Mouse (Mus musculus) limb, embryonic 12.5 days (tissue): ENCODE data around the gene Tgfbr2. TPM values are rescaled to one million over a fixed set of nuclear protein-coding genes. Genes with fewer than 3 reads are reported as not detected.

Source experiments
- ATAC-seq: fragments of 200-750 bp; cut with Nextera tagmentation; 2 replicates; pipeline ENCODE4 v1.8.0; 2017; ENCODE audit warnings: low read depth, moderate TSS enrichment; ENCODE audit not compliant: insufficient number of reproducible peaks, insufficient read depth, low FRiP score, low TSS enrichment
- H3K27ac ChIP-seq: fragments of 300-500 bp; sonication (generic); 2 replicates; pipeline ENCODE4 v1.5.1; 2016; ENCODE audit warnings: mild to moderate bottlenecking, moderate library complexity
- H3K27me3 ChIP-seq: fragments of 300-500 bp; sonication (generic); 2 replicates; pipeline ENCODE4 v1.6.1; 2016; ENCODE audit warnings: mild to moderate bottlenecking, moderate library complexity
- H3K36me3 ChIP-seq: fragments of 300-500 bp; sonication (generic); 2 replicates; pipeline ENCODE4 v1.6.1; 2016; ENCODE audit warnings: mild to moderate bottlenecking, moderate library complexity
- H3K4me1 ChIP-seq: fragments of 300-500 bp; sonication (generic); replicated peaks from 2 replicates; pipeline ENCODE4 v1.6.1; 2016
- H3K4me2 ChIP-seq: fragments of 300-500 bp; sonication (generic); 2 replicates; pipeline ENCODE4 v1.6.1; 2016; ENCODE audit warnings: mild to moderate bottlenecking, moderate library complexity
- H3K4me3 ChIP-seq: fragments of 300-500 bp; sonication (generic); replicated peaks from 2 replicates; pipeline ENCODE4 v1.5.1; 2016; ENCODE audit warnings: mild to moderate bottlenecking
- H3K9ac ChIP-seq: fragments of 300-500 bp; sonication (generic); replicated peaks from 2 replicates; pipeline ENCODE4 v1.6.1; 2016; ENCODE audit warnings: mild to moderate bottlenecking, moderate library complexity
- H3K9me3 ChIP-seq: fragments of 300-500 bp; sonication (generic); 2 replicates; pipeline ENCODE4 v1.6.1; 2016; ENCODE audit warnings: mild to moderate bottlenecking, moderate library complexity
- WGBS: fragments of 180-500 bp; shearing (Covaris S2); methylation state at CpG from one replicate; pipeline ENCODE4 v1.1.7; 2016; 5-methylcytosine and 5-hydroxymethylcytosine counted together
- polyA plus RNA-seq: library from polyadenylated mRNA; unstranded; fragments of >200 nt; fragmentation: Nextera tagmentation; extraction: Ambion mirVana; gene quantifications from 2 replicates; pipeline ENCODE4 v1.2.1, GENCODE M21; 2016

Tgfbr2 gene
- polyA plus RNA-seq, 1 experiment from 2014 or later, result 25.3 TPM

- H3K9me3 ChIP-seq, result no peaks in the 10 kb centered on the region
- no peak overlapping the region for H3K9ac ChIP-seq
- WGBS, result 94% methylated on average over 12 of the region's 12 CpGs
- no peaks in the 10 kb centered on the region for H3K36me3 ChIP-seq
- H3K27ac ChIP-seq, result no peak overlapping the region
- ATAC-seq, result no peak
- no peak overlapping the region for H3K4me3 ChIP-seq
- H3K4me2 ChIP-seq, result no peak overlapping the region
- H3K27me3 ChIP-seq, result no peaks in the 10 kb centered on the region
- no peaks in the 10 kb centered on the region for H3K4me1 ChIP-seq
These were observed 17.8 kb upstream of the Tgfbr2 start for GRCm38 (mm10) chr9:116192826-116193534.

GRCm38 (mm10) chr9:116192253-116192652 lies 17.1 kb upstream of the Tgfbr2 start:
- Histone ChIP-seq H3K27me3 (no peaks in the 10 kb centered on the region), H3K27ac (no peak overlapping the region), H3K9ac (no peak overlapping the region), H3K36me3 (no peaks in the 10 kb centered on the region), H3K9me3 (no peaks in the 10 kb centered on the region), H3K4me2 (no peak overlapping the region), H3K4me3 (no peak overlapping the region), H3K4me1 (no peaks in the 10 kb centered on the region)
- no peak for ATAC-seq
- 74% methylated on average over 7 of the region's 7 CpGs for WGBS

DNA sequence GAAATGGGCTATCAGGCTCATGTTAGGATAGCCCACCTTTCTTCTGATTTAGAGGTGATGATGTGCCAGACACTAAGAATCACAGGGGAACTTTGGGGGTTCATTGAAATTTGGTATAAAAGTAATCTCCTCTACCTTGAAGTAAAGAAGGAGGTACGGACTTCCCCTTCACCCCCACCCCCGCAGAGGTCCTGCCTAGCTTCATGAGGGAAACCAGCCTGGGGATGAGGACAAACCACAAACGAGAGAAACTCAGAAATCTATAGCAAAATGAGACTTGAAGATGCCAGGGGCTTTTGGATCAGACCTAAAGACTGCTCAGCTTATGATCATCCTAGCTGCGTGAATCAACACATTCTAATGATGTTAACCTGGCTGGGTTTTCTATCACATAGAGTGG lies 14.7 kb upstream of the Tgfbr2 start:
- no peaks in the 10 kb centered on the region for H3K27me3 ChIP-seq
- no peak overlapping the region for H3K4me3 ChIP-seq

GRCm38 (mm10) chr9:116188952-116189666 lies 13.9 kb upstream of the Tgfbr2 start:
- Histone ChIP-seq H3K4me2 (no peak overlapping the region), H3K27me3 (no peaks in the 10 kb centered on the region), H3K4me3 (no peak overlapping the region), H3K9me3 (no peaks in the 10 kb centered on the region), H3K36me3 (no peaks in the 10 kb centered on the region), H3K27ac (peak overlapping the region; percentile 1; the same call in 1 of the 2 replicates), H3K9ac (no peak overlapping the region), H3K4me1 (no peaks in the 10 kb centered on the region)
- WGBS, result 73% methylated on average over 15 of the region's 15 CpGs
- ATAC-seq, result 0 out of 2 replicates have a peak, but pooled peaks have one; percentile 11

More for the DNA sequence above, 14.7 kb upstream of the Tgfbr2 start:
- 91% methylated on average over 4 of the region's 4 CpGs for WGBS
- no peak for ATAC-seq
- Histone ChIP-seq H3K36me3 (no peaks in the 10 kb centered on the region), H3K9me3 (no peaks in the 10 kb centered on the region), H3K4me2 (no peak overlapping the region), H3K4me1 (no peaks in the 10 kb centered on the region), H3K27ac (no peak overlapping the region), H3K9ac (no peak overlapping the region)

DNA sequence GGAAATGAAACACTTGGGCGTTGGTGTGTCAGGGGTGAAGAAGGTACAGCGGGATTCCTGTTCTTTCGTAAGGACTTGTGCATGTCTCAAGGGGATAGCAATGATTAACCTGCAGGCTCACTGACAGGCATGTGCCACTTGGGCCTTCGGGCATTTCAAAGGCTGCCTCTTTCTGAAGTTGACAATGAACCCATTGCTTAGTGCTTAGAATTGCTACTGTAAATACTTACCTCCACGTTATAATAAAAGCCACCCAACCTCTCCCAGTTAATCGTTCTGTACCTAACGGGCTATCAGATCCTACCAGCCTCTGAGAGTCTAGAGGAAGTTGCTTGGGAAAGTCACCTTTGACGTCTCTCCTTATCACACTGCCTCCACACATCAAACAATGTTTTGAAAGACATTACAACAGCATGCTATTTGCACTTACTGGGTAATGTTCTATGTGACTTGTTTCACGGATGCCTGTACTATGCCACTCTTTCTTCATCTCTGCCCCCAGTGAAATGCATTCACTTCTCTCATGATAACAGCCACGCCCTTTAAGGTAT lies 12.1 kb upstream of the Tgfbr2 start:
- 84% methylated on average over 10 of the region's 10 CpGs for WGBS
- no peaks in the 10 kb centered on the region for H3K4me1 ChIP-seq
- H3K9ac ChIP-seq, result no peak overlapping the region
- H3K27ac ChIP-seq, result no peak overlapping the region
- no peak overlapping the region for H3K4me3 ChIP-seq
- no peaks in the 10 kb centered on the region for H3K27me3 ChIP-seq
- H3K9me3 ChIP-seq, result no peaks in the 10 kb centered on the region
- no peak for ATAC-seq
- H3K36me3 ChIP-seq, result no peaks in the 10 kb centered on the region
- H3K4me2 ChIP-seq, result no peak overlapping the region

- H3K9me3 ChIP-seq, result no peaks in the 10 kb centered on the region
- no peaks in the 10 kb centered on the region for H3K4me1 ChIP-seq
- H3K27me3 ChIP-seq, result no peaks in the 10 kb centered on the region
- no peak overlapping the region for H3K4me3 ChIP-seq
- WGBS, result 97% methylated on average over 5 of the region's 5 CpGs
- no peak overlapping the region for H3K27ac ChIP-seq
- no peaks in the 10 kb centered on the region for H3K36me3 ChIP-seq
- H3K9ac ChIP-seq, result no peak overlapping the region
- H3K4me2 ChIP-seq, result no peak overlapping the region
- no peak for ATAC-seq
These were observed 9.7 kb upstream of the Tgfbr2 start for GRCm38 (mm10) chr9:116184903-116185302.

GRCm38 (mm10) chr9:116183035-116183434 lies 7.9 kb upstream of the Tgfbr2 start:
- no peak overlapping the region for H3K4me3 ChIP-seq
- H3K9ac ChIP-seq, result no peak overlapping the region
- H3K4me2 ChIP-seq, result no peak overlapping the region
- no peaks in the 10 kb centered on the region for H3K4me1 ChIP-seq
- H3K36me3 ChIP-seq, result no peaks in the 10 kb centered on the region
- ATAC-seq, result no peak
- H3K9me3 ChIP-seq, result no peaks in the 10 kb centered on the region
- WGBS, result 92% methylated on average over 6 of the region's 6 CpGs
- no peaks in the 10 kb centered on the region for H3K27me3 ChIP-seq
- no peak overlapping the region for H3K27ac ChIP-seq

- no peak overlapping the region for H3K4me3 ChIP-seq
- H3K4me2 ChIP-seq, result no peak overlapping the region
- no peaks in the 10 kb centered on the region for H3K27me3 ChIP-seq
- H3K36me3 ChIP-seq, result no peaks in the 10 kb centered on the region
- WGBS, result 88% methylated on average over 5 of the region's 5 CpGs
- H3K9ac ChIP-seq, result no peak overlapping the region
- ATAC-seq, result no peak
- no peaks in the 10 kb centered on the region for H3K9me3 ChIP-seq
- no peaks in the 10 kb centered on the region for H3K4me1 ChIP-seq
- H3K27ac ChIP-seq, result no peak overlapping the region
These were observed 6.4 kb upstream of the Tgfbr2 start for GRCm38 (mm10) chr9:116181608-116182007.

- Histone ChIP-seq H3K4me3 (no peak overlapping the region), H3K4me2 (no peak overlapping the region), H3K4me1 (peaks cover 20% of the 10 kb centered on the region), H3K36me3 (no peaks in the 10 kb centered on the region), H3K9ac (no peak overlapping the region), H3K27me3 (no peaks in the 10 kb centered on the region), H3K27ac (no peak overlapping the region), H3K9me3 (no peaks in the 10 kb centered on the region)
- no peak for ATAC-seq
- 79% methylated on average over 3 of the region's 3 CpGs for WGBS
These were observed 3.0 kb upstream of the Tgfbr2 start for GRCm38 (mm10) chr9:116178151-116178550.

DNA sequence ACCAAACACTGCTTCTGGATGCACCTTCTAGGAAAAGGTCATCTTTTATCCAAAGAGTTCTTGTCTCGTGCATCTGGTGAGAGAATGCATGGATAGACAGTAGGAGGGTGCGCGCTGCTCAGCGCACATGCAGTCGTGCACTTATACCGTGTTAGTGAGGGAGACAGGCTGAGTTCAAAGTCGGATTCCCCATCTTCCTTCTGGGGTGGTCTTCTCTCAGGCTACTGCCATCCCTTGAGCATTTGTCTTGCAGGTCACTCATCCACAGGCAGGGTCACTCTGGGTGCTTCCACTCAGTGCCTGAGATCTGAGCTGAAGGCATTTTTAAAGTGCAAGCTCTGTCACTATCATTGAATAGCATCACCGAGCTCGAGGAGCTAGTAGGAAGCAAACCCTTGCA lies 1.9 kb upstream of the Tgfbr2 start:
- H3K4me1 ChIP-seq, result peaks cover 28% of the 10 kb centered on the region
- ATAC-seq, result no peak

GRCm38 (mm10) chr9:116175488-116176115 lies 442 bp upstream of the Tgfbr2 start:
- peak overlapping the region; percentile 97 for H3K27ac ChIP-seq
- ATAC-seq, result peak; percentile 45; the same call in 1 of the 2 replicates
- H3K4me1 ChIP-seq, result peaks cover 42% of the 10 kb centered on the region
- no peaks in the 10 kb centered on the region for H3K9me3 ChIP-seq
- WGBS, result 8% methylated on average over 16 of the region's 16 CpGs
- H3K4me3 ChIP-seq, result peak overlapping the region; percentile 86
- H3K27me3 ChIP-seq, result no peaks in the 10 kb centered on the region
- H3K36me3 ChIP-seq, result no peaks in the 10 kb centered on the region
- H3K4me2 ChIP-seq, result peak overlapping the region; percentile 64
- peak overlapping the region; percentile 97 for H3K9ac ChIP-seq

More for the DNA sequence above, 1.9 kb upstream of the Tgfbr2 start:
- no peak overlapping the region for H3K27ac ChIP-seq
- H3K9me3 ChIP-seq, result no peaks in the 10 kb centered on the region
- no peak overlapping the region for H3K9ac ChIP-seq
- no peaks in the 10 kb centered on the region for H3K27me3 ChIP-seq
- H3K4me3 ChIP-seq, result no peak overlapping the region
- no peak overlapping the region for H3K4me2 ChIP-seq
- 89% methylated on average over 9 of the region's 9 CpGs for WGBS
- no peaks in the 10 kb centered on the region for H3K36me3 ChIP-seq
